Mouse (Mus musculus): ENCODE results near the gene Dhx15.
A peak's percentile ranks its signal among the peaks of the same experiment; 100 is the strongest.
"Not testable (repeated sequence)": the region's sequence is repeated elsewhere in the genome, so short reads cannot be mapped to it uniquely, and the experiment has no call there.

The Dhx15 gene

GRCm38 (mm10) chr5:52190371-52191179 lies at the start of gene Dhx15:
Gene Dhx15 (minus strand): TSS chr5:52190514.
- DNase-seq (ENCODE audit: low read depth, low spot score), result peak; percentile 93

GRCm38 (mm10) chr5:52238877-52239276 lies 48.6 kb upstream of the Dhx15 start:
- no peak for DNase-seq (ENCODE audit: low read depth, low spot score)

GRCm38 (mm10) chr5:52237956-52238735 lies 47.8 kb upstream of the Dhx15 start:
- no peak for DNase-seq (ENCODE audit: low read depth, low spot score)

- not testable (repeated sequence) for DNase-seq (ENCODE audit: low read depth, low spot score)
Observed at GRCm38 (mm10) chr5:52236585-52236984, 46.3 kb upstream of the Dhx15 start.

- DNase-seq (ENCODE audit: low read depth, low spot score), result no peak
Observed at GRCm38 (mm10) chr5:52234570-52234969, 44.3 kb upstream of the Dhx15 start.

GRCm38 (mm10) chr5:52233891-52234290 lies 43.6 kb upstream of the Dhx15 start:
- no peak for DNase-seq (ENCODE audit: low read depth, low spot score)

- DNase-seq (ENCODE audit: low read depth, low spot score), result no peak
Observed at GRCm38 (mm10) chr5:52232611-52233010, 42.3 kb upstream of the Dhx15 start.

GRCm38 (mm10) chr5:52232199-52232598 lies 41.9 kb upstream of the Dhx15 start:
- no peak for DNase-seq (ENCODE audit: low read depth, low spot score)

- no peak for DNase-seq (ENCODE audit: low read depth, low spot score)
Observed at GRCm38 (mm10) chr5:52230466-52230865, 40.2 kb upstream of the Dhx15 start.

- no peak for DNase-seq (ENCODE audit: low read depth, low spot score)
Observed at GRCm38 (mm10) chr5:52226677-52227076, 36.4 kb upstream of the Dhx15 start.

GRCm38 (mm10) chr5:52221596-52221995 lies 31.3 kb upstream of the Dhx15 start:
- DNase-seq (ENCODE audit: low read depth, low spot score), result no peak

GRCm38 (mm10) chr5:52220013-52220804 lies 29.9 kb upstream of the Dhx15 start:
- no peak for DNase-seq (ENCODE audit: low read depth, low spot score)

- no peak for DNase-seq (ENCODE audit: low read depth, low spot score)
Observed at GRCm38 (mm10) chr5:52218238-52218637, 27.9 kb upstream of the Dhx15 start.

GRCm38 (mm10) chr5:52213143-52213900 lies 23.0 kb upstream of the Dhx15 start:
- no peak for DNase-seq (ENCODE audit: low read depth, low spot score)

GRCm38 (mm10) chr5:52191180-52191468 lies 810 bp upstream of the Dhx15 start:
- no peak for DNase-seq (ENCODE audit: low read depth, low spot score)

GRCm38 (mm10) chr5:52189664-52190365 lies 499 bp downstream of the Dhx15 start:
- DNase-seq (ENCODE audit: low read depth, low spot score), result peak; percentile 23

- no peak for DNase-seq (ENCODE audit: low read depth, low spot score)
Observed at GRCm38 (mm10) chr5:52188206-52188605, 2.1 kb downstream of the Dhx15 start.

- DNase-seq (ENCODE audit: low read depth, low spot score), result no peak
Observed at GRCm38 (mm10) chr5:52177326-52177725, 13.0 kb downstream of the Dhx15 start.

GRCm38 (mm10) chr5:52168468-52168867 lies 21.8 kb downstream of the Dhx15 start:
- no peak for DNase-seq (ENCODE audit: low read depth, low spot score)

- no peak for DNase-seq (ENCODE audit: low read depth, low spot score)
Observed at GRCm38 (mm10) chr5:52149138-52149537, 41.2 kb downstream of the Dhx15 start.

GRCm38 (mm10) chr5:52147141-52147540 lies 43.2 kb downstream of the Dhx15 start:
- no peak for DNase-seq (ENCODE audit: low read depth, low spot score)
